Mouse (Mus musculus) gastrocnemius, adult 2 months (tissue): ENCODE measurements at regions not wholly inside any gene's neighbourhood (a gene's known extent, or its start where the extent isn't known, plus 50 kb on each side); places are given as distances from the start of the nearest gene placed in this dataset.

Experiments
- DNase-seq: peaks from one replicate; pipeline ENCODE4 v3.0.0; 2022
- H3K27ac ChIP-seq: fragments of 200-600 bp; 2 replicates; pipeline ENCODE4 v1.8.1; 2022; ENCODE audit warnings: mild to moderate bottlenecking
- H3K4me3 ChIP-seq: fragments of 200-600 bp; 2 replicates; pipeline ENCODE4 v1.8.1; 2022; ENCODE audit warnings: mild to moderate bottlenecking, moderate library complexity
- CTCF ChIP-seq: fragments of 200-600 bp; IDR thresholded peaks from 2 replicates; pipeline ENCODE4 v1.8.1; 2022; ENCODE audit warnings: antibody characterized with exemption, mild to moderate bottlenecking, moderate library complexity
- intact Hi-C: fragments of 180-260 bp; cut with DNase I; formaldehyde crosslinking; loops from one replicate; pipeline ENCODE4 v1.15.1; 2025

- TF ChIP-seq CTCF: no peak
- Histone ChIP-seq H3K27ac (no peak overlapping the region), H3K4me3 (no peak overlapping the region)
- intact Hi-C loops: no loop called here
- no peak for DNase-seq
These were observed 838.6 kb downstream of the Ntrk3 start for GRCm38 (mm10) chr7:77899231-77899630.

- no peak overlapping the region for H3K4me3 ChIP-seq
- TF ChIP-seq CTCF: no peak
- no peak overlapping the region for H3K27ac ChIP-seq
- DNase-seq: no peak
- intact Hi-C loops: no loop called here
These were observed 849.3 kb downstream of the Ntrk3 start for GRCm38 (mm10) chr7:77888543-77888942.

GRCm38 (mm10) chr7:77882605-77883354 lies 855.0 kb downstream of the Ntrk3 start:
- TF ChIP-seq CTCF: no peak
- no peak for DNase-seq
- H3K27ac ChIP-seq: no peak overlapping the region
- no peak overlapping the region for H3K4me3 ChIP-seq
- intact Hi-C loops: no loop called here

- H3K4me3 ChIP-seq: no peak overlapping the region
- DNase-seq: no peak
- no peak for TF ChIP-seq CTCF
- H3K27ac ChIP-seq: no peak overlapping the region
- intact Hi-C loops: no loop called here
These were observed 870.3 kb downstream of the Ntrk3 start for GRCm38 (mm10) chr7:77867518-77867917.

GRCm38 (mm10) chr7:77861841-77862240 lies 876.0 kb downstream of the Ntrk3 start:
- intact Hi-C loops: no loop called here
- no peak for DNase-seq

GRCm38 (mm10) chr7:77858436-77858835 lies 879.4 kb downstream of the Ntrk3 start:
- Histone ChIP-seq H3K27ac (no peak overlapping the region), H3K4me3 (no peak overlapping the region)
- no peak for TF ChIP-seq CTCF
- no peak for DNase-seq
- intact Hi-C loops: no loop called here

More at GRCm38 (mm10) chr7:77861841-77862240, 876.0 kb downstream of the Ntrk3 start:
- Histone ChIP-seq H3K27ac (no peak overlapping the region), H3K4me3 (no peak overlapping the region)
- no peak for TF ChIP-seq CTCF

- Histone ChIP-seq H3K4me3 (no peak overlapping the region), H3K27ac (no peak overlapping the region)
- TF ChIP-seq CTCF: no peak
- no peak for DNase-seq
- intact Hi-C loops: no loop called here
These were observed 879.8 kb downstream of the Ntrk3 start for GRCm38 (mm10) chr7:77857979-77858378.

GRCm38 (mm10) chr7:77855653-77856239 lies 882.1 kb downstream of the Ntrk3 start:
- TF ChIP-seq CTCF: no peak
- DNase-seq: no peak
- intact Hi-C loops: no loop called here
- H3K27ac ChIP-seq: no peak overlapping the region
- H3K4me3 ChIP-seq: no peak overlapping the region

GRCm38 (mm10) chr7:77855077-77855476 lies 882.7 kb downstream of the Ntrk3 start:
- Histone ChIP-seq H3K27ac (no peak overlapping the region), H3K4me3 (no peak overlapping the region)
- intact Hi-C loops: no loop called here
- no peak for DNase-seq
- TF ChIP-seq CTCF: no peak

GRCm38 (mm10) chr7:77824261-77824959 lies 913.4 kb downstream of the Ntrk3 start:
- no peak for TF ChIP-seq CTCF
- no peak overlapping the region for H3K4me3 ChIP-seq
- H3K27ac ChIP-seq: no peak overlapping the region
- intact Hi-C loops: no loop called here
- DNase-seq: no peak

GRCm38 (mm10) chr7:77812052-77812903 lies 925.5 kb downstream of the Ntrk3 start:
- Histone ChIP-seq H3K27ac (no peak overlapping the region), H3K4me3 (no peak overlapping the region)
- no peak for DNase-seq
- intact Hi-C loops: no loop called here
- no peak for TF ChIP-seq CTCF

- no peak for DNase-seq
- H3K27ac ChIP-seq: no peak overlapping the region
- intact Hi-C loops: no loop called here
- no peak overlapping the region for H3K4me3 ChIP-seq
- no peak for TF ChIP-seq CTCF
These were observed 951.0 kb downstream of the Ntrk3 start for GRCm38 (mm10) chr7:77786801-77787200.
